Mouse (Mus musculus) kidney, postnatal 10 days (tissue): ENCODE results near the gene Zfp13.

Experiments used
- DNase-seq: peaks from one replicate; pipeline ENCODE4 v3.0.0; 2021; ENCODE audit warnings: mixed read lengths

Gene Zfp13

DNA sequence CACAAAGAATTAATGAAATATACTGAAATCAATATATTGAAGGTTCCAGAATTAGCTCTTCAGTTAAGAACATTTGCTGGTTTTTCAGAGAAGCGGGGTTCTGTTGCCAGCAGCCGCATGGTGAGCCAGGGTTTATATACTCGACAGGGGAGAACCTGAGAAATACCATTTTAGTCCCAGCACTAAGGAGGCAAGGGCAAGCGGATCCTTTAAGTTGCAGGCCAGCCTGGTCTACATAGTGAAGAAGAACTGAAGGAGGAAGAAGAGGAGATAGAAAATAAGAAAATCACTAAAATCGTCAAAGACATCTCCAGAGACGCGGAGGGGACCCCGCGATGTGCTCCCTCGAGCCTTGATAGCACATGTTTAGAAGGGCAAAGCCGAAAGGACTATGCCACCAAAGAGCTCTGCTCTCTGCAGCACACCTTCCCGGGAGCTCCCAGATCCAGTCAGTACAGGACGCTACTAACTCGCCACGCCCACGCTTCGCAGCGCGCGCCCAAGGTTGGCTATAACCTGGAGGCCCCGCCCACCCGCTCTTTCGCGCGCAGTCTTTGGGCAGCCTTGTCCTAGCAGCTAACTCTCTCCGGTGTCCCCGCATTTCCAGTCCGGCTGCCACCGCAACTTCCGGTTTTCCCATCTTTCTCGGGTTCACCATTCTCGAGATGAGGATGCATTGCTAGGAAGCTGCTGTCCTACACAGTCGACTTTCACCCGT is 6.9 kb downstream of the Zfp13 start:
- peak; percentile 98 for DNase-seq

DNA sequence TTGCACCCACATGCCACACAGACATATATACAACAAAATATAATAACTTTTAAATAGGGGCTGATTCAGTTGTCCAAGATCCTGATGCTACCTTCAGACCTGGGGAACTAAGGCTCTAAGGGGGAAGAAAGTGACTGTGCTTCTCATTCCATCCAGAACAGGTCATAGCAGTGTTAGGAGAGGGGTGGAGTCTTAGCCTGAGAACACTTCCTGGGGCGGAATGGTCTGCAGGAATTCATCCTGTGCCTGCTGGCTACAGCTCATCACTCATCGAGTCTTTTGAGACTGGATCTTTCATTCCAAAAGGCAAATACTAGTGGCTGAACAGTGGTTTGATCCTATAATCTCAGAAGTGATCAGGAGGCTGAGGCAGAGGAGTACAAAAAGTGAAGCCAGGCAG is 12.0 kb downstream of the Zfp13 start:
- DNase-seq: no peak

DNA sequence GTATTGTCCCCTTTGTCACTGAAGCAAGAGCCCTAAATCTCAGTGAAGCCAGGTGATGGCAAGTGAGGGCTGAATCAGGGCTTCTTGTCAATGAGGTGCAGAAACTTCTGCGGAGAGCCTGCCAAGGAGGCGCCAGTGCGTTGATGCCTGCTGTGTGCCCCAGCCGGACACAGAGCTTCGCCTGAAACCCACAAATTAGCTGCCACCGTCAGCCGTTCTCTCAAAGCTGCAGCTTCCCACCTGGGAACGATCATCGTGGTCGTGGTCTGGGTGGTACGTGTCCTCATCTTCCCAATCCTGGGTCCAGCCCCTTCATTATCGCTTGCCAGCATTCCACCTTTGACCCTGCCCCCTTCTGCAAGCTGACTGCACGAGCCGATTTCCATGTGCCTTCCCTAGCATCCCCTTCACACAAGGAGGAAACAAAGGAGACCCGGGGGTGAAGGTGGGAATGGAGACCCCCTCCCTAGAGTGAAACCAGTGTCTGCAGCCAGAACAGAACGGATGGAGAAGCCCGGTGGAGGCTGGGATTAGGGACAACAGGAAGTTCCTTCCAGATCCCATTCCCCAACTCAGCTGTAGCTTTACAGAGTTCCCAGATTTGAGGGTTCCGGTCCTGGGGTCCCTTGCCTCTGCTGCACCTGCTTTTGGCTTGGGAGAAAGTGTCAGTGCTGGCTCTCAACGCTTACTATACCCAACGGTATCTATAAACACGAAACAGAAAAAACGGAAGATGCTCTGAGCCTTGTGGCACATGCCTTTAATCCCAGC is 13.4 kb downstream of the Zfp13 start:
- peak; percentile 77 for DNase-seq

DNA sequence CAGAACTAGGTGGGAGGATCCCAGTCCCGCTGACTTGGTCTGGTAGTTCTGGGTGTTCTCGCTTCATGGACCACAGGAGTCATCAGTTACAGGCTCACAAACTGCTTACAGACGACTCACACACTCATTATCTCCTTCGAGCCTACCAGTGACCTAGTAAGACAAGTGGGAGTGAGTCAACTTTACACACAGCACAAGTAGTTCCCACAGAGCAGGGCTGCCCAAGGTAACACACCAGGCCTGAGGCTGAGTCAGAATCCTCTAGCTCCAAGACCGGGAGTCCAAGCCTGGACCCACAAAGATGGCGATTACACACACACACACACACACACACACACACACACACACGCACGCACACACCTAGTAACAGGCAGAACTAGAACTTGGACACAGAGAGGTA is 14.5 kb downstream of the Zfp13 start:
- DNase-seq: no peak

DNA sequence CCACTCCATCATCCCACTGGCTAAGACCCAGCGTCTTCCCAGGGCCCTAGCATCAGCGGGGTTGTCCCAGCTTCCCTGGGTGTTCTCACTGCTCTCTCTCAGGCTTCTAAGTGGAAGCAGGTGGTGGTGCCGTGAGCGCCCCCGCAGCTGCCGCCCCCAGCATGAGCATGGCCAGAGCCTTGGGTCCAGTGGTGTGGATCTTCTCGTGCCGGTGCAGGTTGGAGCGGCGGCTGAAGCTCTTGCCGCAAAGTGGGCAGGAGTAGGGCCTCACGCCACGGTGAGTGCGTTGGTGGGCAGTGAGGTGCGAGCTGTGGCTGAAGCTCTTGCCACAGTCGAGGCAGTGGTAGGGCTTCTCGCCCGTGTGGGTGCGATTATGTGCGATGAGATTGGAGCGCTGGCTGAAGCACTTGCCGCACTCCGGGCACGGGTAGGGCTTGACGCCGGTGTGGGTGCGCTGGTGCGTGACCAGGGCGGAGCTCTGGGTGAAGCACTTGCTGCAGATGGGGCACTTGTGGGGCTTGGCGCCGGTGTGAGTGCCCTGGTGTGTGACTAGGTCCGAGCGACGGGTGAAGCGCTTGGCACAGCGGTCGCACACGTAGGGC is 23.2 kb downstream of the Zfp13 start:
- no peak for DNase-seq

DNA sequence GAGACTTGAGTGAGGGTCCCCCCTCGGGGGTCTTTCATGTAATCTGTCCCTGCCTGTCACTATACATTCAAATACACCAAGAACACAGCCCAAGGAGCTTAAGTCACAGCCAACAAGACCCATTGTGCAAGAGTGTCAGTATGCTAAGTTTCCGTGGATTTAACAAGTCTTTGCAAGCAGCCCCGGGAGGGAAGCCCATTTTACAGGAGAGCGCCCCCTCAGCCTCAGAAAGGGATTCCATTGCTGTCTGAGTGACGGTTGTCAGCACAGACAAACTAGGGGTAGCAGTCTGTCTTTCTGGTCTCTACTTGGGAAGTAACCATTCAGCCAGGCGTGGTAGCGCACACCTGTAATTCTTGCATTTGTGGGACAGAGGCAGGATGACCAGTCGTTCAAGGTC is 25.2 kb downstream of the Zfp13 start:
- no peak for DNase-seq

DNA sequence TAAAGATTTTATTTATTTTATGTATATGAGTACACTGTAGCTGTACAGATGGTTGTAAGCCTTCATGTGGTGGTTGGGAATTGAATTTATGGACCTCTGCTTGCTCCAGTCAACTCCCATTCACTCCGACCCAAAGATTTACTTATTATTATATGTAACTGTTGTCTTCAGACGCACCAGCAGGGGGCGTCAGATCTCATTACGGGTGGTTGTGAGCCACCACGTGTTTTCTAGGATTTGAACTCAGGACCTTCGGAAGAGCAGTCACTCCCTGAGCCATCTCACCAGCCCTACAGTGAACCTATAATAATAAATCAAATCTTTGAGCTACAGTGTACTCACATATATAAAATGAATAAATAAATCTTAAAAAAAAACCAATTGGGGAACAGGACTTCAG is 27.2 kb downstream of the Zfp13 start:
- DNase-seq: no peak

DNA sequence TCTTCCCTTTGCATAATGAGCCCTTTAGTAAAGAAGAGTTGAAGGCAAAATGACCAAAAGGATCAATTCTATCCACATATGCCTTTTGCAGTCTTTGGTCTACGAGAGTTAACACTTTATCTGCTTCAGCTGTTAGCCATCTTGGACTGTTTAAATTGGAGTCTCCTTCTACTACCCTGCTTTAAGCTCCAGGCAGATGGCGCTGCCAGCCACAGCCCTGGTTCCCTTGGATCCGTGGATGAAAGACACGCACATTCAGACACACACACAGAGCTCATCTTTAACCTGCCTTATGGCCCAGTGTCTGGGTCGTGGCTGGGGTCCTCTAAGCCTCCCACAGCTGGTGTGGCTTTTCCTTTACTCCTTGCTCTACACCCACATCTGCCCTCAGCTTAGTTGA is 28.2 kb downstream of the Zfp13 start:
- DNase-seq: peak; percentile 40

DNA sequence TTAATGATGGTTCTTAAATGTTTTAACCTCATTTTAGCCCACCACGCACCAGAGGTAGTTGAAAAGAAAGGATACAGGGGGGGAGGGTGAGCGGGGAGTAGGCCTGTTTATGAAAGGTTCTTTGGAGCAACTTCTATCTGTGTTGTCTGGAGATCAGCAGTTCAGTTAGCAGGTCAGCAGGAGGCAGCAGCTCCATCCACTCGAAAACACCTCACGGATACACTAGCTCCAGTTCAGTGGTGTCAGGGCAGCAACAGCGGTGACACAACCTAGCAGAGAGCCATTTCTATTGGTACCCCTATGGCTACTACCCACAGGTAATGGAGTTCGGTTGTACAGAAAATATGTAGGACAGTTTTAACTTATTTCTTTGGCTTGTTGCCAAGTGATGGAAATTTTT is 29.3 kb downstream of the Zfp13 start:
- peak; percentile 64 for DNase-seq

DNA sequence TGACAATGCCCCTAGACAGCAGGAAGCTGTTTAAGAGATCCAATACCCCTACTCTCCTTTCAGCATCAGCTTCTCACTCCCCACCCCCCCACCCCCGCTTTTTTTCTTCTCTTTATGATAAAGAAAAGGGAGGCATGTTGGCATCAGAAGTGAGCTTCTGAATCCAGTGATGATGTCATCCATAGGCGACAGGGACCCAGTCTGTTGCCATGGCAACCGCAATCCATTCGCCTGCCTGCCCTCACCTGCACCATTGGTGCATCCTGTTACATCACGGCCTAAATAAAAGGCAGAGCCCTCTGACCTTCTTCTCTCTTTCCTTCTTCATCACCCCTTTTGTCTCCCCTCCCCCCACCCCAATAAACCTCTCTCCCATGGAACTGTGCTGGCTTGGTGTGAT is 30.9 kb downstream of the Zfp13 start:
- no peak for DNase-seq

DNA sequence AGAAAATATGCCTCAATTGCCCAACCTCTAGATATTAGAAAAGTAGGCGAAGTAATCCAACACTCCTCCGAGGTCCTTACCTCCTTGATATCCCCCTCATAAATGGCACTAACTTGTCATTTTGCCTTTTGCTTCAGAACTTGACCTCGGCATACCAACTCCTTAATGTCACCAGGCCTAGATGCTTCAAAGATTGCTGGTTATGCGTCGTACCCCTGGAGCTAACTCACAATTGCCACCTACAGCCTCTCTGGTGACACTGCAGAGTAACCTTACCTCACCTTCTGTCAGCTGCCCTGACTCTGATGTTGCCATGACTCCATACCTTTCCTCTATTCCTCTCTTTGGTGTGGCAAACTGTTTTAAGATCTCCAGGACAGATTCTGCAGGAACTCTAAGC is 32.5 kb downstream of the Zfp13 start:
- no peak for DNase-seq

DNA sequence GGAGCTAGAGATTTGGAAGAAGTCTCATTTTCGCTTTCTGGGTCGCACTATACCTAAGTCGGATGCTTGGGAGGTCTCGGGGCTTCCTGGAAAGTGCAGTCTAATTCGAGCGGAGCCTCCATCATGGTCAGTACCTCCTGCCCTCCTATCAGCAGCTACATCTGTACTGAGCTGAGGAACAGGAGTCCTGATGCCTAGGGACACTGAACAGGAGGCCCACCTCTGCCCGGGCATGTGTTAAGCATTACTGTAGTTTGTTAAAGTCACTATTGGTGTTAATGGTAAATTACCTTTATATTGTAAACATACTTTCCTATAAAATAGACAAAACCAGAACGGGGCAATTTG is 34.9 kb downstream of the Zfp13 start:
- no peak for DNase-seq

DNA sequence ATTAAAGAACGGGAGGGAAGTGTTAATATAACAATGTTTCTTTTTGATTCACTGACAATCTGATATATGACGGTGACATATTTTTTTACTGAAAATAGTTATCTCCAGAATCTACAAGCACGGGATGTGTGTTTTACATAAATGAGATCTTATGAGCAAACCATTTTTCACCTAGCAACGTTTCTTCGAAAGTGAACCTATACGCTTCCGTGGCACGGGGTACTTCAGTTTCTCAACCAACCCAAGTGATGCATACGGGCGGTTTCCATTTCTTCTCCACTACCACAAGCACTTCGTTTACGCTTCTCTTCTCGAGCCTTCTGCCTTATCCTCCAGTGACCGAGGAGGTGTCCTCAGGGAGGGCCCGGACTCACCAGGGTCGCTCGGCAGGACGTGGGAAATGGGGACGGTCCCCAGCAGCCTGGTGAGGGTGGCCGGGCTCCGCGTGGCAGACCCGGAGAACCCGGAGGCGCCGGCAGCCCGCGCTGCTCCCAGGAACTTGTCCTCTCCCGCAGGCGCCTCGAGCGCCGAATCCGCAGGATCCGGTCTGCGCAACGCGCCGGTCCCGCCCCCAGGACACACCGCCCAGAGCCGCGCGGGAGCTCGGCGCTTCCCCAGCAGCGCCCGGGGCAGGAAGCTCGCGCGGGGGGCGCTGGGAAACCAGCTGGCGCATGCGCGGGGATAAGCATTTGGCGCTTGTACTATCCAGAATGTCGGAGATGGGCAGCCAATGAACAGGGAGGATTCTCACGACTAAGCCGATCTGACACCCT is 35.5 kb downstream of the Zfp13 start, which contains the start of gene Zfp213:
Gene Zfp213, minus strand, starts transcription at position 644 of the 773 bp plus-strand sequence.
- peak; percentile 97 for DNase-seq

DNA sequence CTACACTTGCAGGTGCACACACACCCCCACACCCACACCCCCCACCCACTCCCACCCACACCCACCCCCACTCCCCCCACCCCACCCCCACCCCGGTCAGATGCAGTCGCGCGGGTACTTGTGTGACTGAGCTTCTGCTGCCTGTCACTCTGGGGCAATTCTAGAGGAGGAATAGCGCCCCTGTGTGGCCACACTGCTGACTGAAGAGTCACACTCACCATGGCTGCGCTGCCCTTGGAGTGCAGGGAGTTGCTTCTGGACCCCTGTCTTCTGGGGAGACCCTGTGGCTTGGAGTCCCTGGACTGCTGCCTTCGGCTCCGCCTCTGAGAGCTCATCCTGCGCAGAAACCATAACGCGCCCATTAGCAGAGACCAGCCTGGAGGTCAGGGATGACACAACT is 39.5 kb downstream of the Zfp13 start:
- peak; percentile 69 for DNase-seq

DNA sequence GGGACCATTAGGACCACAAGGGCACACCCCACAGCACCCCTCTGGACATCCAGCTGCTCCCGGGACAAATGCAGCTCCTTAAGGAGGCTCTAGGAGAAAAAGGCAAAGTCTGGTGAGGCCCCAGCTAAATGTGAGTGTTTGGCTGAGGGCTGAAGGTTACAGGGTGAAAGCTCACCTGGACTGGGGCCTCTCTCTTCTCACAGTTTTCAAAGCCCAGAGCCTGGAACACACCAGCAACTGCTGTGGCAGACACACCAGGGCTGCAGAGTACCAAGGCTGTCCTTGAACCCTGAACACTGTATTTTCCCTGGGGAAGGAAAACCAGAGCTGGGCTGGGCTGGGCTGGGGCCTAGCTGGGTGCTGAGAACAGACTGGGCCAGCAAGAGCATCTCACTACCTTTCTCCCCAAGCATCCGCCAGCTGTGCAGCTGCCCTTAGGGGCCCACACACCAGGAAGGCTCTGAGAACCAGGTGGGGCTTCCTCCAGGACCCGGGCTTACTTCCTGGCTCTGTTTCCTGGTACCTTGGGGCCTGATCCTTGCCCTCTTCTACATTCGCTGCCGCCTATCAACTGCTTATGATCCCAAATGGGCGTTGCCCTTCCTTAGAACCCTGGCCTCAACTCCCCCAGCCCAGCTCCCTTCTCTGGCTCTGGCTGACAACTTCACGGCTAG is 43.9 kb downstream of the Zfp13 start:
- no peak for DNase-seq

DNA sequence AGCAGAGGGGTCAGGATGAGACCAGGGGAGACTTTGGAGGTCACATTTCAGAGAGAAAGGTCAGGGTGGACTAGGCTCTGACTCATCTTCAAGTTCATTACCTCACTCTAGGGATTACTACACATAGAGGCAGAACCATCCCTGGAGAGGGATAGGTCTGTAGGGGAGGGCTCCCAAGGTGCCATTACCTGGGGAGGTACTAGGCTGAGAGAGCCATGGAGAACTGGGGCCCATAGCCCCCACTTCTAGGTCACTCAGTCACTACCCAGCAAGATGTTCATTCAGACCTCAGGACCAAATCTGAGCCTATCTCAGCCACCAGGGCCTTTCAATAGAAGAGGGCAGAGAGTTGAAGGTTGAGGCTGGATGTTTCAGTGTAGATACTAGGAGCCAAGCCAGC is 45.0 kb downstream of the Zfp13 start:
- DNase-seq: no peak

DNA sequence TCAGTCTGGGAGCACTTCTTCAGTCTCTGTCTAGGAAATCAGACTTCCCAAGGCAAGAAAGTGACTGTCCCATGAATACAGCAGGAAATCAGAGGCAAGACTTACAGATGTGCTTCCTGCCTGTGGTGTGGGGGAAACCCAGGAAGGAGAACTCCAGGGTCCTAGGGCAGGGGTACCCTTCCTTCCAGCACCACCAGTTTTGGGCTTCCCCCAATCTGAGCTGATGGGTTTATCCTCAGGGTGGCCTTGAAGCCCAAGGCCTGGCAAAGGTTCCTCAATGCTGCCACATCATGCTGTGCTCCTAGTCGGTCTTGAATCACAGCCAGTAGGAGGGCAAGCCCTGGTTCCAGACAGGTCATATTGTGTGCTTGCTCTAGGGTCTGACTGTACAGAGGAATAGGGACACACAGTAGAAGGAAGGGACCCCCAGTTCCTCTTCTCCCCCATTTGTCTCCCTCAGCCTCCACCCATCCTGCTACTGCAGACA is 45.6 kb downstream of the Zfp13 start:
- no peak for DNase-seq

DNA sequence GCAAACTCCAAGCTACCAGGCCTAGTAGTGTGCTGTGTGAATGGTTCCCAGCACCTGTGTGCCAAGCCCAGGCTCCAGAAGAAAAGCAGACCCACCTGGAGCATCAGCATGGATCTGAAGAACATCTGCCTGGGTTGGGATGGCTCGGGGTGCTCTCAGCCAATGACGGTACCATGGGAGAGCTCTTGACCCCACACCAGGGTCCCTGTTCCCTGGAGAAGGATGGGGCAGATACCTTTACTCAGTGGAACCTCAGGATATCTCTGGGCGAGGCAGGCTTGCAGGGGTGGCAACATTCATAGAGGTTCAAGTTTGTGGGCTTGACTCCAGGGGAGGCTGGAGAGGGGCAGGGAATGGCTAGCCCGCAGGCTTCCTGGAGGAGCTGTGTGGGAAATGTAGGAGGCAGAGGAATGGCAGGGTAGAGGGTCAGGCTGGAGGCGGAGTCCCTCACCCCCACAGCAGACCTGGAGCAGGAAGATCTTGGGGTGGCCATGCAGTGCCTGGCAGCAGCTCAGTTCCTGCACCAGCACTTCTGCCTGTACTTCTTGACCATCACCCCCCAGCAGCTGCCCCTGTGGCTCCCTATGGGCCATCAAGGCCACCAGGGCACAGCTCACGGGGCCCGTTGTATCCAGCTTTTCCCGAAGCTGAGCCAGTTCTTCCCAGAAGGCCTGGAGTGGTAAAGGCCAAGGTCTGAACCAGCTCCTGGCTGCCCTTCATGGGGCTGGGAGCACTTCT is 46.2 kb downstream of the Zfp13 start:
- DNase-seq: no peak

DNA sequence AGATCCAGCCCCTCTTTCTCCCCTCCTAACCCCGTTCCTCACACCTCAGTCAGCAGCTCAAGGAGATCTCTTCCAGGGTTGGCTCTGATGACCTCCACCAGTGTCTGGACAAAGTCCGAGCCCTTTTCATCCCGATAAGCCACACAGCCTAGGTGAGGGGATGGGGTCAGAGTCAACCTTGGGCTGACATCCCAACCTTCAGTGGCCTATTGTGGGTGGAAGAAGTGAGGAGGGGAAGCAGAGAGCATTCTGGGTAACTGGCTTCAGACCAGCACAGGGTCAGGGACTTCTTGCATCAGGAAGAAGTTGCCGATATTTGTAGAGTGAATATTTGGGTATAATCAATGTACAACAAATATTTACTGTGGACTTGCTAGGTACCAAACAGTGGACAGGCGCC is 47.3 kb downstream of the Zfp13 start:
- DNase-seq: no peak

DNA sequence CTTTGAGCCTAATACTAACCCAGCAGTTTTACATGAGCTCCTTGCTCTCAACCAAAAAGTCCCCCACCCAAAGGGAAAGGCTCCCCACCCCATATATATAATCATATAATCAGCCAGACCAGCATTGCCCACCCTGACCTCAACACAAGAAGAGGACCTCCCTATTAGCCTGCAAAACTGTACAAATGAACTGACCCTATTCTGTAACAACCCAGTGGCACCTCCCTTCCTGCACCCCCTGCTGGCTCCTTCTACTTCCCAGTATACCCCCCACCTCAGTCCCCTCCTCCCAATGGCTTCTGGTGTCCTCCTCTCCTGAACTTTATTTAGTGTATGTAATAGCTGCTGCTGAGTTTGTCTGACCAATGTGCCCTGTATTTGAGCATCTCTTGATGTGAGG is 47.9 kb downstream of the Zfp13 start:
- no peak for DNase-seq

DNA sequence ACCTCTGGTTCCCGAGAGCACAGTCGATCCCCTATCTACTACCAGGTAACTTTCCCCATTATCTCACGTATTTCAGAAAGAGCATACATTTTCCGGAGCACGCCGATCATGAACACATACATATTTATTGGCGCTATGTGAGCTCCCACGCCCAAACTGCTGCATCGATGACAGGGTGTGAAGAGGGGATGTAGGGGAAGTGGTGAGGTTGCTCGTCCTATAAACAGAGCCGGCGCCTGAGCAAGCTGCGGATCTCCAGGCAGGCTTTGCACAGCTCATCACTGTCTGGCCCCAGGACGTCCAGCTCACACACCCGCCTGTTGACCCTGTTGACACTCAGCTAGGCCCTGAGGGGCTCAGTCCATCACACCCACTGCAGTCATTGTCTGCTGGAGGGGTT is 48.4 kb downstream of the Zfp13 start:
- DNase-seq: peak; percentile 28
